Mouse (Mus musculus): Measurements from ENCODE around the gene Gnl2. TPM values are rescaled to one million over a fixed set of nuclear protein-coding genes. Genes with fewer than 3 reads are reported as not detected.

Gene Gnl2
- polyA plus RNA-seq, 1 experiment from 2014 or later: 66.1 TPM

- Histone ChIP-seq H3K4me1 (replicated peaks; ENCODE audit: insufficient read depth, low read length) (peaks cover 7% of the 10 kb centered on the region; the same call in 1 of the 2 replicates), H3K4me2 (ENCODE audit: low read length) (peak within 1 kb of the TSS; percentile 62), H3K9me3 (replicated peaks; ENCODE audit: low read length) (no peaks in the 10 kb centered on the region), H3K36me3 (ENCODE audit: insufficient read depth, low read length) (no peaks in the 10 kb centered on the region), H3K9ac (ENCODE audit: low read depth, low read length) (peak within 1 kb of the TSS; percentile 50), H3K27ac (0 out of 2 replicates have a peak within 1 kb of the TSS, but pooled peaks have one; percentile 21), H3K27me3 (ENCODE audit: insufficient read depth, low read length) (peaks cover 26% of the 10 kb centered on the region; the same call in 1 of the 2 replicates), H3K4me3 (replicated peaks; ENCODE audit: low read depth, low read length) (peak within 1 kb of the TSS; percentile 49)
- peak; percentile 79 for DNase-seq (ENCODE audit: low spot score)
- ATAC-seq (replicated peaks; ENCODE audit: low FRiP score, low read depth): no peak
- under 1% methylated on average over 48 of the region's 62 CpGs for WGBS
- no peak for TF ChIP-seq CTCF (IDR thresholded peaks at IDR 0.05; ENCODE audit: low read depth)
Measured at GRCm38 (mm10) chr4:124985671-124986602, 30.4 kb upstream of the Gnl2 start, which contains the start of gene Rspo1. Gene Rspo1, plus strand, starts transcription at chr4:124986430.

GRCm38 (mm10) chr4:124986739-124987710, 29.4 kb upstream of the Gnl2 start:
- TF ChIP-seq CTCF (IDR thresholded peaks at IDR 0.05; ENCODE audit: low read depth): no peak
- Histone ChIP-seq H3K4me3 (replicated peaks; ENCODE audit: low read depth, low read length) (peak overlapping the region; percentile 49), H3K9me3 (replicated peaks; ENCODE audit: low read length) (no peaks in the 10 kb centered on the region), H3K36me3 (ENCODE audit: insufficient read depth, low read length) (no peaks in the 10 kb centered on the region), H3K9ac (ENCODE audit: low read depth, low read length) (peak overlapping the region; percentile 50), H3K27me3 (ENCODE audit: insufficient read depth, low read length) (peaks cover 26% of the 10 kb centered on the region; the same call in 1 of the 2 replicates), H3K27ac (0 out of 2 replicates have a peak overlapping the region, but pooled peaks have one; percentile 21), H3K4me2 (ENCODE audit: low read length) (peak overlapping the region; percentile 62), H3K4me1 (replicated peaks; ENCODE audit: insufficient read depth, low read length) (peaks cover 7% of the 10 kb centered on the region; the same call in 1 of the 2 replicates)
- no peak for DNase-seq (ENCODE audit: low spot score)
- ATAC-seq (replicated peaks; ENCODE audit: low FRiP score, low read depth): no peak
- 3% methylated on average over 48 of the region's 51 CpGs for WGBS

GRCm38 (mm10) chr4:124987711-124988097, 28.7 kb upstream of the Gnl2 start:
- 3% methylated on average over 10 of the region's 10 CpGs for WGBS
- Histone ChIP-seq H3K27me3 (ENCODE audit: insufficient read depth, low read length) (peaks cover 26% of the 10 kb centered on the region; the same call in 1 of the 2 replicates), H3K27ac (no peak overlapping the region), H3K4me2 (ENCODE audit: low read length) (peak overlapping the region; percentile 62), H3K36me3 (ENCODE audit: insufficient read depth, low read length) (no peaks in the 10 kb centered on the region), H3K9me3 (replicated peaks; ENCODE audit: low read length) (no peaks in the 10 kb centered on the region), H3K4me1 (replicated peaks; ENCODE audit: insufficient read depth, low read length) (peaks cover 7% of the 10 kb centered on the region; the same call in 1 of the 2 replicates), H3K4me3 (replicated peaks; ENCODE audit: low read depth, low read length) (peak overlapping the region; percentile 49), H3K9ac (ENCODE audit: low read depth, low read length) (no peak overlapping the region)
- no peak for TF ChIP-seq CTCF (IDR thresholded peaks at IDR 0.05; ENCODE audit: low read depth)
- DNase-seq (ENCODE audit: low spot score): no peak
- no peak for ATAC-seq (replicated peaks; ENCODE audit: low FRiP score, low read depth)

- Histone ChIP-seq H3K27me3 (ENCODE audit: insufficient read depth, low read length) (peaks cover 26% of the 10 kb centered on the region; the same call in 1 of the 2 replicates), H3K4me1 (replicated peaks; ENCODE audit: insufficient read depth, low read length) (peaks cover 7% of the 10 kb centered on the region; the same call in 1 of the 2 replicates), H3K9me3 (replicated peaks; ENCODE audit: low read length) (no peaks in the 10 kb centered on the region), H3K27ac (no peak overlapping the region), H3K4me3 (replicated peaks; ENCODE audit: low read depth, low read length) (no peak overlapping the region), H3K4me2 (ENCODE audit: low read length) (no peak overlapping the region), H3K36me3 (ENCODE audit: insufficient read depth, low read length) (no peaks in the 10 kb centered on the region), H3K9ac (ENCODE audit: low read depth, low read length) (no peak overlapping the region)
- DNase-seq (ENCODE audit: low spot score) (peak; percentile 45), ATAC-seq (replicated peaks; ENCODE audit: low FRiP score, low read depth) (no peak)
- TF ChIP-seq CTCF (IDR thresholded peaks at IDR 0.05; ENCODE audit: low read depth): no peak
- 14% methylated on average over 9 of the region's 9 CpGs for WGBS
Measured at GRCm38 (mm10) chr4:124988382-124988781, 28.0 kb upstream of the Gnl2 start.

GRCm38 (mm10) chr4:124989787-124990253, 26.6 kb upstream of the Gnl2 start:
- Histone ChIP-seq H3K4me1 (replicated peaks; ENCODE audit: insufficient read depth, low read length) (peaks cover 7% of the 10 kb centered on the region; the same call in 1 of the 2 replicates), H3K4me3 (replicated peaks; ENCODE audit: low read depth, low read length) (0 out of 2 replicates have a peak overlapping the region, but pooled peaks have one; percentile 4), H3K27ac (peak overlapping the region; percentile 47; the same call in 1 of the 2 replicates), H3K4me2 (ENCODE audit: low read length) (peak overlapping the region; percentile 39), H3K27me3 (ENCODE audit: insufficient read depth, low read length) (peaks cover 18% of the 10 kb centered on the region; the same call in 1 of the 2 replicates), H3K9ac (ENCODE audit: low read depth, low read length) (no peak overlapping the region), H3K36me3 (ENCODE audit: insufficient read depth, low read length) (no peaks in the 10 kb centered on the region), H3K9me3 (replicated peaks; ENCODE audit: low read length) (no peaks in the 10 kb centered on the region)
- TF ChIP-seq CTCF (IDR thresholded peaks at IDR 0.05; ENCODE audit: low read depth): no peak; the same call in 1 of the 2 replicates
- 1% methylated on average over 20 of the region's 20 CpGs for WGBS
- DNase-seq (ENCODE audit: low spot score) (peak; percentile 88), ATAC-seq (replicated peaks; ENCODE audit: low FRiP score, low read depth) (peak; percentile 84)

Measured in kidney, postnatal 0 days (tissue).